ENCODE assay signal across 8 mouse cellular contexts in genomic region chr4:9135481-9136187, GRCm38 (mm10).
DNase-seq lines count a peak whose midpoint lies in the region; ATAC-seq and TF ChIP-seq lines count a peak whose summit lies in the region.

No protein-coding gene starts in this region.

- H3K27ac ChIP-seq in forebrain, postnatal 0 days (ENCODE audit: low read depth, low read length), result peak overlapping the region; percentile 69; the same call in 1 of the 2 replicates
- H3K27ac ChIP-seq in layer of hippocampus, adult 2 months, result peak overlapping the region; percentile 87

- TF ChIP-seq POLR2A in lung, adult 2 months (IDR thresholded peaks at IDR 0.05; ENCODE audit: borderline replicate concordance, extremely low read depth, low read depth, low read length), result no peak

- H3K4me3 ChIP-seq in G1E (ENCODE audit: low read depth, low read length), result no peak overlapping the region
- peak overlapping the region; percentile 20 for H3K4me3 ChIP-seq in forebrain, postnatal 0 days (ENCODE audit: low read depth, low read length)
- peak overlapping the region; percentile 45 for H3K4me3 ChIP-seq in layer of hippocampus, adult 2 months
- no peak overlapping the region for H3K4me3 ChIP-seq in lung, adult 2 months (replicated peaks; ENCODE audit: extremely low read depth, low read depth, low read length)

- no peaks in the 10 kb centered on the region for H3K36me3 ChIP-seq in G1E (replicated peaks)
- H3K36me3 ChIP-seq in forebrain, postnatal 0 days (ENCODE audit: insufficient read depth), result no peaks in the 10 kb centered on the region

- TF ChIP-seq CTCF in G1E (IDR thresholded peaks at IDR 0.05; ENCODE audit: low read depth, low read length), result peak; percentile 39; the same call in 1 of the 2 replicates
- TF ChIP-seq CTCF in forebrain, postnatal 0 days (IDR thresholded peaks at IDR 0.05; ENCODE audit: low read depth), result peak; percentile 95
- peak; percentile 96 for TF ChIP-seq CTCF in layer of hippocampus, adult 2 months (conservative IDR thresholded peaks at IDR 0.05)
- TF ChIP-seq CTCF in lung, adult 2 months (IDR thresholded peaks at IDR 0.05; ENCODE audit: insufficient read depth, low read length), result peak; percentile 76

- whole genome bisulfite sequencing in forebrain, postnatal 0 days, result 11% methylated on average over 21 of the region's 21 CpGs
- WGBS in lung, adult 2 months, result 9% methylated on average over 21 of the region's 21 CpGs

- peak overlapping the region; percentile 57 for H3K4me2 ChIP-seq in forebrain, postnatal 0 days (ENCODE audit: low read depth)

- H3K9me3 ChIP-seq in G1E (replicated peaks), result no peaks in the 10 kb centered on the region
- no peaks in the 10 kb centered on the region for H3K9me3 ChIP-seq in forebrain, postnatal 0 days (ENCODE audit: low read length)

- peaks cover 7% of the 10 kb centered on the region; the same call in 1 of the 2 replicates for H3K4me1 ChIP-seq in G1E (ENCODE audit: insufficient read depth, low read depth, low read length)
- H3K4me1 ChIP-seq in forebrain, postnatal 0 days (ENCODE audit: insufficient read depth), result no peaks in the 10 kb centered on the region
- H3K4me1 ChIP-seq in lung, adult 2 months (ENCODE audit: control insufficient read depth, insufficient read depth, low read length), result no peaks in the 10 kb centered on the region

- ATAC-seq in G1E (ENCODE audit: extremely low read depth, insufficient number of reproducible peaks, low FRiP score, poor library complexity, severe bottlenecking), result peak; percentile 45
- peak; percentile 95 for ATAC-seq in forebrain, postnatal 0 days
- peak; percentile 66; the same call in 1 of the 2 replicates for ATAC-seq in neutrophil, adult 5-6 weeks (ENCODE audit: extremely low read depth, insufficient number of reproducible peaks, low FRiP score, poor library complexity, severe bottlenecking)

- H3K9ac ChIP-seq in forebrain, postnatal 0 days, result peak overlapping the region; percentile 46; the same call in 1 of the 2 replicates

- peak; percentile 42 for DNase-seq in G1E (ENCODE audit: low spot score)
- peak; percentile 97 to 99 for DNase-seq in cerebellum, adult 18-20 months
- peak; percentile 97 for DNase-seq in forebrain, postnatal 0 days
- peak; percentile 98 for DNase-seq in heart, postnatal 4 days
- DNase-seq in layer of hippocampus, adult 2 months (ENCODE audit: low spot score in 2 of 2), result peak; percentile 96 to 98
- peak; percentile 89 for DNase-seq in lung, adult 2 months
- peak; percentile 85 for DNase-seq in testis, postnatal 14 days (ENCODE audit: low spot score)

- peaks cover 11% of the 10 kb centered on the region for H3K27me3 ChIP-seq in G1E (ENCODE audit: insufficient read depth, low read length)
- H3K27me3 ChIP-seq in forebrain, postnatal 0 days (ENCODE audit: insufficient read depth, low read length), result no peaks in the 10 kb centered on the region

Comparison
In these comparisons a context has a peak if more than half of its experiments do, and no peak if none do; other contexts are left out.
1. ATAC-seq: peak in every context shown above with its lines; median percentile 95 in forebrain, postnatal 0 days; 66 in neutrophil, adult 5-6 weeks; 45 in G1E.
2. DNase-seq: peak in every context shown above with its lines; median percentile 98 in cerebellum, adult 18-20 months; 98 in heart, postnatal 4 days; 97 in forebrain, postnatal 0 days; 97 in layer of hippocampus, adult 2 months; 89 in lung, adult 2 months; 85 in testis, postnatal 14 days; 42 in G1E.
3. H3K4me3 ChIP-seq: peak in forebrain, postnatal 0 days (single experiment) and layer of hippocampus, adult 2 months (single experiment); none in G1E (single experiment) and lung, adult 2 months (single experiment).
4. CTCF ChIP-seq: peak in every context shown above with its lines; median percentile 96 in layer of hippocampus, adult 2 months; 95 in forebrain, postnatal 0 days; 76 in lung, adult 2 months; 39 in G1E.